Mouse (Mus musculus): ENCODE measurements at regions not wholly inside any gene's neighbourhood (a gene's known extent, or its start where the extent isn't known, plus 50 kb on each side); places are given as distances from the start of the nearest gene placed in this dataset.

GRCm38 (mm10) chr6:20833401-20833800 lies 381.9 kb upstream of the Kcnd2 start:
- intact Hi-C loops (cut with DNase I) = loop anchor here (10.0 kb wide), 1 partner anchor 381 kb away; the partner anchor contains the start of gene Kcnd2
- no peak for DNase-seq

GRCm38 (mm10) chr6:20840149-20840548 lies 375.2 kb upstream of the Kcnd2 start:
- no peak for DNase-seq
- intact Hi-C loops (cut with DNase I) = no loop called here

Data from left cerebral cortex, postnatal 4 days (tissue).